Mouse (Mus musculus) neutrophil, adult 5-6 weeks (primary cell): ENCODE measurements around the gene Cep135. TPM values are rescaled to one million over a fixed set of nuclear protein-coding genes. Genes with fewer than 3 reads are reported as not detected.

Experiments used
- ATAC-seq: fragments of 151-379, 151-347 bp; 2 replicates; pipeline ENCODE4 v1.8.0; 2017; ENCODE audit warnings: mild to moderate bottlenecking, moderate TSS enrichment; ENCODE audit not compliant: insufficient number of reproducible peaks, poor library complexity, low FRiP score, severe bottlenecking; ENCODE audit errors: extremely low read depth
- total RNA-seq: library from RNA; stranded (forward); fragments of 200-1000 nt; gene quantifications from 2 replicates; pipeline ENCODE4 v1.2.3, GENCODE M21; 2017

Gene Cep135
- total RNA-seq: 29.7 and 34.7 TPM in 2 replicates

GRCm38 (mm10) chr5:76588551-76589283 lies at the start of gene Cep135:
TSS of gene Cep135 (plus strand) at chr5:76588698.
- ATAC-seq: peak; percentile 83

GRCm38 (mm10) chr5:76540181-76540580 lies 48.3 kb upstream of the Cep135 start:
- no peak for ATAC-seq

- no peak for ATAC-seq
These were observed 47.7 kb upstream of the Cep135 start for GRCm38 (mm10) chr5:76540842-76541241.

- no peak for ATAC-seq
These were observed 45.3 kb upstream of the Cep135 start for GRCm38 (mm10) chr5:76543200-76543599.

GRCm38 (mm10) chr5:76550426-76550825 lies 38.1 kb upstream of the Cep135 start:
- ATAC-seq: no peak

- ATAC-seq: peak; percentile 100
These were observed 23.2 kb upstream of the Cep135 start for GRCm38 (mm10) chr5:76565321-76565720.

GRCm38 (mm10) chr5:76574251-76574650 lies 14.2 kb upstream of the Cep135 start:
- ATAC-seq: no peak

DNA sequence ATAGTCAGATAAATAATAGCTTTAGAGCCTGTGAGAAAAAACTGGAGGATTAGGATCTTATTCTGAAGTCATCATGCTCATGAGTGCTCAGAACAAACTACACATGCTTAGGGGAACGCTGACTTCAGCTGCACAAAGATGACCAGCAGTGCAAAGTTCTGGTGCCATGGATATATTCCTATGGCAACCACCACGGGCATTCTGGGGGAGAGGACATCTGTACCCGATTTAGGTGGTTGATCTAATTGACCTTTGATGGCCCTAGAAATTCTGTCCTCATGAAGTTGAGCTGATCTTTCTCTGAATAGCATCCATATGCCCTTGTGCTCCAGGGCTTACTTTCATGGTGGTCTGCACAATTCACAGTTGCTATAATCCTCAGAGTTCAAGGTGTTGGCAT lies 11.5 kb upstream of the Cep135 start:
- no peak for ATAC-seq

DNA sequence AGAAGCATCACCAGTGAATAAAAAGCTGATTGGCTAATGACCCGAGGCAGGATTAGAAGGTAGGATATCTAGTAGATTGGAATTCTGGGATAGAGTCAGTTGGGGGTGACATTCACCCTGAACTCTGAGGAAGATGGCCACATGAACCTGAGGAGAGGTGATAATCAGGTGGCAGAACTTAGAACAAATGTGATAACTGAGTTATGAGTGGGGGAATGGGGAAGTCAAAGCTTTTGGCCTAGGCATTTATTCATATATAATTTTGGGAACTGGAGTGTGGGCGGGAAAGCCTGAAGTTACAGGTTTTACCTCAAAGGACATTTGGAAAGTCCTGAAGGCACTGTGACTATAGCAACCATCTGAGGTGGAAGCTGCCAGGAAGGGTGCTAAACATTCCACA lies 3.1 kb upstream of the Cep135 start:
- ATAC-seq: no peak

DNA sequence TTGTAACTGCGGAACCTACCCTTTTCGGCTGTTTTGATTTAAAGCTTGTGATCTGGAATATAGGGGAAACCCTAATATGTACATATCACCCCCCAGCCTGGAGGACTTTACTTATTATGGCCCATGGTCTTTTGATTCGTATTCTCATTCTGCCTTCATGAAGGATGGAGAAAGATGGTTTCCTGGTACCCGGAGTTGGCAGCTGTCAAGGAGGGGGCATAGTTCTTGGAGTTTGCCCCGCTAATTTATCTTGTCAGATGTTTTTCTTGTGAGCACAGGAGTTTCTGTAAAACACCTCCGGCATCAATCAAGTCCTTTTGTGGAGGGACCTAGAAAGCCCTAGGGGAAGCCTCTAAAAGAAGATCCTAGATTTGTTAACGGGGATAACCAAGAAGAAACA lies 813 bp downstream of the Cep135 start:
- ATAC-seq: peak; percentile 3; the same call in 1 of the 2 replicates

DNA sequence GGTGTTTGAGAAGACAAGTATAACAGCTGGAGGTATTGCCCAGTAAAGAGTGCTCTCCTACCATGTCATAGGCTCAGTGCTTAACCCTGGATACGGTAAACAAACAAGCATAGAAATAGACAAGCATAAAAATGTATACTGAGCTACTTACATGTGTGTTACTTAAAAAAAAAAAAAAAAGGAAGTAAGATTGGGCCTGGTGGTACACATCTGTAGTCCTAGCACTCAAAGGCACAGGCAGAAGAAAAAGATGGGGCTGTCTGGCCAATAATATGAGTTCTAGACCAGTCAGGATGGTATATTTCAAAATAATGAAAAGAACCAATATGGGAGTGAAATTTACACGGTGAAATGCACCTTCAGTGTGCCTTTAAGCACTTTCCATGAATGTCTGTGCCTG lies 1.5 kb downstream of the Cep135 start:
- no peak for ATAC-seq

DNA sequence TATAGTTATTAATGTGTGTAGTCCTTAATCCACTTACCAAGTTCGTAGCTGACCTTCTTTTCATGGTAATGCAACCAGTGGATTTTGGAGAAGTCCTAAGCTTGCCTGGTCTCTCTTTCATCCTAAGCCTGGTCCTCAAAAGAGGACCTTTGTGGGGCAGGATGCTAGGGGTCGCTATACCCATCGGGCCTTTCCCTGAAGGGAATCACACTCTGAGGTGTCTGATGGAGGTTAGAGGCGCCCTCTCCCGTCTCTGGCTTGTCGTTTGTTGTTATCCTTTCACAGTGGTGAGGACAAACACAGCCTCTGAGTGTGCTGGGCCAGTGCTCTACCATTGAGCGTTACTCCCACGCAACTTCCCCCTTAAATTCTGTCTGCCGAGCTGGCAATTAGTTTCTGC lies 3.4 kb downstream of the Cep135 start:
- no peak for ATAC-seq

DNA sequence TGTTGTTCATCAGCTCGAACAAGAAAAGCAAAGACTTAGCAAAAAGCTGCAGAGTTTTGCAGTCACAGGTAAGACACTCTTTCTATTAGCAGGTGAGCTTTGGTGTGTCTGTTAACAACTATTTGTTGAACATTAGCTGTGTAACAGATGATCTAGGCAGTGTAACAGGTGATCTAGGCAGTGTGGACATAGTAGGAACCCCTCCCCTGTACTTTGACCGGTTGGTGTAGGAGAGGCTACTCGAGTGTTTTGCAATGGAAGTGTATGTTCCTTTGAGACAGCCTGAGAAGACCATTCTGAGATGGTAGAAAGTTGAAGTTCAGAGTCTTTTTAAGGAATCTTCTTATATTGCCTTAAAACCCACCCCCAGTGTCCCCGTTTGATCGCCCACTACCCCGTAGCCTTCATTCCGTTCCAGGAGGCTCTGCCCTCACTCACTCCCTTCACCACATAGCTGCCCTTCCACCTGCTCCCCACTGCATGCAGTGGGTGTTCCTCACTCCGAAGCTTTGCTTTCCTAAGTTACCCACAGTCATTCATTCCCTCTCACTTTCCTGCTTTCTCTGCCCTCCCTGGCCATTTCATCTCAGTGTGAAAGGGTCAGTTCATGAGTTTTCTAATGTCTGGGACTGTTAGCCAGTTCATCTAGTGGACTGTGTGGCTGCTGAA lies 21.3 kb downstream of the Cep135 start:
- no peak for ATAC-seq

GRCm38 (mm10) chr5:76612867-76613499 lies 24.5 kb downstream of the Cep135 start:
- no peak for ATAC-seq

DNA sequence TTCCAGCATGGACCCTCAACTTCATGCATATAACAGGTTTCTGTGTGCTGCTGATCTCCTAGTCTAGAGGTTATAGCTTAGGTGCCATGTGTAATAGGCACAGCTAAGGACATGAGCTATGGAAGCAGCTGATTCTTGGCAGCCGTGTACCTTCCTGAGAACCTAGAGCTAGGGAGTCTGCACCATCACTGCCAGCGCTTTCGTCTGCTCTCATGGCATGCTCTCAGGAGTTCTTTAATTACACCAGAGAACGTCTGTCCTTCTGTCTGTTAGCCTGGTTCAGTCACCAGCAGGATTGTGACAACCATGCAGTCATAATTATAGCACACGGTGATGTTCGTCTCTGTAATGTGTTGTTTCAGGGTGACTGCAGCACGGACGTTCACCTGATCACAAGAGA lies 26.8 kb downstream of the Cep135 start:
- ATAC-seq: no peak

- no peak for ATAC-seq
These were observed 27.8 kb downstream of the Cep135 start for GRCm38 (mm10) chr5:76616196-76616747.

- ATAC-seq: no peak
These were observed 30.3 kb downstream of the Cep135 start for GRCm38 (mm10) chr5:76618750-76619149.

DNA sequence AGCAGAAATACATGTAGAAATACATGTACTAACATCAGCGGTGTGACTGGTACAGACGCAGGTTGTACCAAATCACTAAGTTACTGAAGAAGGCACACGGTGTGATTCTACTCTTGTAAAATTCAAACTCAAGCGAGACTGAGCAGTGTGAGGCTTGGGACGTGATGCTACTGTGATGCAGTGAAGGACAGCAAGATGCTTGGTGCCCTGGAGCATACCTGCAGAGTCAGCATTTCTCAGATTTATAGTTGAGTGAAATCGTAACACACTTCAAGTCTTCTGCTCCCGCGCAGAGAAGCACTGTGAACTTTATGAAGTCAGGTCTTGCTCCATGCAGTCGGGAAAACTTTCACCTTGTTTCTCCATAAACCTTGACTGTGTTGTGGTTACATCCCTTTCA lies 35.3 kb downstream of the Cep135 start:
- ATAC-seq: no peak

- no peak for ATAC-seq
These were observed 39.3 kb downstream of the Cep135 start for GRCm38 (mm10) chr5:76627770-76628169.

DNA sequence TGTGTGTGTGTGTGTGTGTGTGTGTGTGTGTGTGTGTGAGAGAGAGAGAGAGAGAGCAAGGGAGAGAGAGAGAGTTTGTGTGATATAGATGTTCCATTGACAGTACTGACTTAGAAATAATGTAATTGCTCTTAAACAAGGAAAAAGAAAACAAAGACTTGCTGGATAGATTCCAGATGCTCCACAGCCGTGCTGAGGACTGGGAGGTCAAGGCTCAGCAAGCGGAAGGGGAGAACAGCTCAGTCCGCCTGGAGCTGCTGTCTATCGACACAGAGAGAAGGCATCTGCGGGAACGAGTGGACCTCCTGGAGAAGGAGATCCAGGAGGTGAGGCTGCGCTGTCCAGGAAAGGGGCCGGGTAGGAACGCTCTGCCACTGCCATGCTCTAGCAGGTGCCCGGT lies 45.5 kb downstream of the Cep135 start:
- no peak for ATAC-seq
